ENCODE assay signal across 8 mouse cellular contexts in genomic region chr2:104493021-104493950, GRCm38 (mm10). TPM values are rescaled to one million over a fixed set of nuclear protein-coding genes. Genes with fewer than 3 reads are reported as not detected.
DNase-seq lines count a peak whose midpoint lies in the region; ATAC-seq lines count a peak whose summit lies in the region.

No protein-coding gene starts in this region.

- no peaks in the 10 kb centered on the region for H3K9me3 ChIP-seq in embryonic facial prominence, embryonic 11.5 days (replicated peaks; ENCODE audit: control insufficient read depth, low read length)
- H3K9me3 ChIP-seq in limb, embryonic 10.5 days (replicated peaks) = no peaks in the 10 kb centered on the region
- H3K9me3 ChIP-seq in midbrain, embryonic 12.5 days = no peaks in the 10 kb centered on the region

- peak; percentile 77 for ATAC-seq in embryonic facial prominence, embryonic 11.5 days (replicated peaks; ENCODE audit: insufficient number of reproducible peaks, low FRiP score, low TSS enrichment, low read depth)
- peak; percentile 64 for ATAC-seq in granulocyte monocyte progenitor cell, adult 5-6 weeks (replicated peaks; ENCODE audit: poor library complexity, severe bottlenecking)
- ATAC-seq in midbrain, embryonic 12.5 days (ENCODE audit: low FRiP score, low read depth) = peak; percentile 71

- peak; percentile 90 for DNase-seq in 3134 (ENCODE audit: extremely low read depth, insufficient read length, low spot score)
- DNase-seq in adrenal gland, postnatal 14 days = peak; percentile 91
- DNase-seq in embryonic facial prominence, embryonic 11.5 days (ENCODE audit: low spot score) = peak; percentile 81
- DNase-seq in kidney, adult 18-20 months = peak; percentile 85
- DNase-seq in limb, embryonic 10.5 days (ENCODE audit: low spot score) = peak; percentile 88
- DNase-seq in spleen, adult 12 weeks (ENCODE audit: low spot score) = peak; percentile 74

- H3K4me1 ChIP-seq in embryonic facial prominence, embryonic 11.5 days (ENCODE audit: control insufficient read depth, insufficient read depth, low read length) = no peaks in the 10 kb centered on the region; the same call in none of the 2 replicates
- H3K4me1 ChIP-seq in limb, embryonic 10.5 days = peaks cover 28% of the 10 kb centered on the region
- H3K4me1 ChIP-seq in midbrain, embryonic 12.5 days = 0 out of 2 replicates have a peak, but pooled peaks cover 13% of the 10 kb centered on the region

- WGBS in embryonic facial prominence, embryonic 11.5 days = under 1% methylated on average over 93 of the region's 99 CpGs
- under 1% methylated on average over 99 of the region's 99 CpGs for WGBS in limb, embryonic 10.5 days
- WGBS in midbrain, embryonic 12.5 days = under 1% methylated on average over 99 of the region's 99 CpGs

- H3K27me3 ChIP-seq in embryonic facial prominence, embryonic 11.5 days (ENCODE audit: control insufficient read depth, insufficient read depth, low read length) = no peaks in the 10 kb centered on the region
- 0 out of 2 replicates have a peak, but pooled peaks cover 7% of the 10 kb centered on the region for H3K27me3 ChIP-seq in limb, embryonic 10.5 days (ENCODE audit: low read depth, poor library complexity, severe bottlenecking)
- H3K27me3 ChIP-seq in midbrain, embryonic 12.5 days = peaks cover 6% of the 10 kb centered on the region

- H3K36me3 ChIP-seq in embryonic facial prominence, embryonic 11.5 days (replicated peaks; ENCODE audit: control insufficient read depth, insufficient read depth, low read depth, low read length) = no peaks in the 10 kb centered on the region
- no peaks in the 10 kb centered on the region for H3K36me3 ChIP-seq in limb, embryonic 10.5 days
- no peaks in the 10 kb centered on the region for H3K36me3 ChIP-seq in midbrain, embryonic 12.5 days

- peak overlapping the region; percentile 72 for H3K4me2 ChIP-seq in embryonic facial prominence, embryonic 11.5 days (ENCODE audit: low read depth, low read length)
- H3K4me2 ChIP-seq in midbrain, embryonic 12.5 days (replicated peaks) = peak overlapping the region; percentile 83

- peak overlapping the region; percentile 95 for H3K27ac ChIP-seq in embryonic facial prominence, embryonic 11.5 days (replicated peaks; ENCODE audit: low read depth, low read length)
- H3K27ac ChIP-seq in limb, embryonic 10.5 days = peak overlapping the region; percentile 100
- H3K27ac ChIP-seq in midbrain, embryonic 12.5 days (replicated peaks) = peak overlapping the region; percentile 99

- peak overlapping the region; percentile 92 for H3K9ac ChIP-seq in embryonic facial prominence, embryonic 11.5 days (replicated peaks; ENCODE audit: low read length)
- peak overlapping the region; percentile 98 for H3K9ac ChIP-seq in midbrain, embryonic 12.5 days (replicated peaks)

- H3K4me3 ChIP-seq in embryonic facial prominence, embryonic 11.5 days (ENCODE audit: low read depth, low read length) = peak overlapping the region; percentile 91
- H3K4me3 ChIP-seq in limb, embryonic 10.5 days = peak overlapping the region; percentile 97
- peak overlapping the region; percentile 68 for H3K4me3 ChIP-seq in midbrain, embryonic 12.5 days

RNA-seq across cellular contexts. Expression of gene Hipk3, which starts 1.0 kb away (rescaled TPM):
- total RNA-seq in adrenal gland, postnatal 14 days (2021) = 176 and 225 TPM in 2 replicates
- 15.3 and 17.5 TPM in 2 replicates for polyA plus RNA-seq in embryonic facial prominence, embryonic 11.5 days (2014; fragmentation: Nextera tagmentation; extraction: Ambion mirVana)
- 36.0 and 40.5 TPM in 2 replicates for total RNA-seq in granulocyte monocyte progenitor cell, adult 5-6 weeks (2014; fragmentation: Nextera tagmentation)
- 35.9 and 41.3 TPM in 2 replicates for total RNA-seq in granulocyte monocyte progenitor cell, adult 5-6 weeks (2017)
- 9.8 and 10.7 TPM in 2 replicates for polyA plus RNA-seq in limb, embryonic 10.5 days (2016; fragmentation: Nextera tagmentation; extraction: Ambion mirVana)
- polyA plus RNA-seq in midbrain, embryonic 12.5 days (2016; fragmentation: Nextera tagmentation; extraction: Ambion mirVana) = 9.4 and 11.3 TPM in 2 replicates

Comparison
In these comparisons a context has a peak if more than half of its experiments do, and no peak if none do; other contexts are left out.
1. Peak in every context shown above with its lines: DNase-seq, ATAC-seq, H3K4me3 ChIP-seq and H3K27ac ChIP-seq.